Mouse (Mus musculus) erythroblast, embryonic 14.5 days (primary cell): ENCODE results near the gene Rptor. TPM values are rescaled to one million over a fixed set of nuclear protein-coding genes. Genes with fewer than 3 reads are reported as not detected.

Experiments
- H3K27me3 ChIP-seq: 2 replicates; pipeline ENCODE4 v1.6.1; 2012; ENCODE audit warnings: inconsistent platforms; ENCODE audit not compliant: control insufficient read depth
- H3K36me3 ChIP-seq: 2 replicates; pipeline ENCODE4 v1.6.1; 2012; ENCODE audit warnings: mild to moderate bottlenecking, inconsistent platforms; ENCODE audit not compliant: control insufficient read depth
- H3K4me1 ChIP-seq: 2 replicates; pipeline ENCODE4 v1.6.1; 2012; ENCODE audit warnings: inconsistent platforms; ENCODE audit not compliant: control insufficient read depth
- H3K4me3 ChIP-seq: replicated peaks from 2 replicates; pipeline ENCODE3; 2012; ENCODE audit warnings: moderate library complexity, mild to moderate bottlenecking, inconsistent platforms
- H3K9me3 ChIP-seq: 2 replicates; pipeline ENCODE4 v1.6.1; 2012; ENCODE audit warnings: low read length, inconsistent platforms, mixed read lengths; ENCODE audit not compliant: control insufficient read depth
- GATA1 ChIP-seq: IDR thresholded peaks from 2 replicates; pipeline ENCODE4 v1.6.1; 2012; ENCODE audit warnings: low read length, inconsistent platforms, mixed read lengths
- TAL1 ChIP-seq: IDR thresholded peaks from 3 replicates; pipeline ENCODE4 v1.6.1; 2012; ENCODE audit warnings: low read length, inconsistent platforms, mixed read lengths
- polyA plus RNA-seq: library from polyadenylated mRNA; stranded (reverse); fragments of >175 nt; gene quantifications from 2 replicates; pipeline ENCODE4 v1.2.3, GENCODE M21; 2012

Rptor gene
- polyA plus RNA-seq, 1 experiment: 1.5 TPM

DNA sequence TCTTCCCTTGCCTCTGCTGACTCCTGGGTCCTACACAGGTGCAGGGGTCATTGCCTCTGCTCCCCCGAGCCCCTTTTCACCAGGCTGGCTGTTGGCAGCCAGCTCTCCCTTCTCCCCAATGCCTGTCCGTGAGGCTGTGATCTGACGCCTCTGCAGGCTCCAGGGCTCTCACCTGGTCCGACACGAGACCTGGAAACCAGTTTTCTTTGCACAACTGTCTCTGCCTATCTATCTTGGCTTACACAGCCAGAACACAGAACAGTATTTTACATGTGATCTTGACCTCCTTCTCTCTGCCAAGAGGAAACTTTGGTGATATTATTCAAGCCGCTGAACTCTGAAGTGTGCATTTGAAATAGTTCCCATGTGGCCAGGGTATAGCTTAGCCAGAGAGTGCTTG, 151.8 kb downstream of the Rptor start:
- Histone ChIP-seq H3K36me3 (peaks cover 53% of the 10 kb centered on the region), H3K4me1 (no peaks in the 10 kb centered on the region)
- TF ChIP-seq GATA1: no peak
- no peak for TF ChIP-seq TAL1

DNA sequence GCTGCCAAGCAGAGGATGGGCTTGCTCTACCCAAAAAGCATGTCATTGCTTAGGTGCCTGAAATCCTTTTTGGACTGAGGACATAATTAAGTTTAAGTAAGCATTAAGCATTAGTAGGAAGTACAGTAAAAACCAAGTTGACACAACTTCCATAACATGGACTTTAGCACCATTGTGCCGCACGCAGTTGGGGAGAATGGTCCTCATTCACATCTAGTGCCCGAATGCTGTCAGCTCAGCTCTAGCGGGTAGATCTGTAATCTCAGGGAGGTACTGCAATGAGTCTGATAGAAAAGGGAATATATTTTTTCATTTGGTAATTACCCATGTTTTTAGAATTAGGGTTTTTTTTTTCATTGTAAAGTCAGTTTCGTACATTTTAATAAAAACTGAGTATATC, 155.5 kb downstream of the Rptor start:
- no peaks in the 10 kb centered on the region for H3K4me1 ChIP-seq
- TF ChIP-seq GATA1 (no peak), TAL1 (no peak)
- no peaks in the 10 kb centered on the region for H3K9me3 ChIP-seq
- H3K27me3 ChIP-seq: no peaks in the 10 kb centered on the region
- peaks cover 49% of the 10 kb centered on the region for H3K36me3 ChIP-seq
- no peak overlapping the region for H3K4me3 ChIP-seq

More for the DNA sequence above, 151.8 kb downstream of the Rptor start:
- Histone ChIP-seq H3K4me3 (no peak overlapping the region), H3K9me3 (no peaks in the 10 kb centered on the region), H3K27me3 (no peaks in the 10 kb centered on the region)

DNA sequence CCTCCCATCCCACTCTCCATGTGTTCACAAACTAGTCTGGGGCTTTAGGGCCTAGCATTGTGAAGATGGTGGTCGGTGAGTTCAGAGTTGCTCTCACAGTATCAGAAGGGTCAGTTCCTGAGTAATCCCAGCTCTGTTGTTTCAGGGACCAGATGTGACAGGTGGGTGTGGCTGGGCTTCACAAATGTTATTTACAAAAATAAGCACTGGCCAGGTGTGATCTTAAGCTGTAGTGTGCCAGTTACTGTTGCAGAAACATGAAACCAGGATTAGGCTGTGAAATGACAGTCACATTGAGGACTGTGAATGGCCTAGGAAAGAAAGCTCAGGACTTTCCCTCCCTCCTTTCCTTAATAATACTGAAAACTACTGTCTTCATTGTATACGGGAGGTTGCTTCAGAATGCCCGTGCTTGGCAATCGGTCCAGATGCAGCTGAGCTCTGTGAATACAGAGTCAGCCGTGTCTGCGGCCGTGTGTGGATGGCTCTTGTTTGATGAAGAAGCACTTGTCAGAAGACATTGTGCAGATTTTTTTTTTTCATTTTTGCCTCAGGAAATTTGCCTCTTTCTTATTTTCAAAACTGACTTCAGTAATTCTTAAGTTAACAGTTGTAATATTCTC, 156.1 kb downstream of the Rptor start:
- no peak overlapping the region for H3K4me3 ChIP-seq
- H3K27me3 ChIP-seq: no peaks in the 10 kb centered on the region
- H3K4me1 ChIP-seq: no peaks in the 10 kb centered on the region
- no peaks in the 10 kb centered on the region for H3K9me3 ChIP-seq
- peaks cover 47% of the 10 kb centered on the region for H3K36me3 ChIP-seq
- no peak for TF ChIP-seq GATA1
- no peak for TF ChIP-seq TAL1

DNA sequence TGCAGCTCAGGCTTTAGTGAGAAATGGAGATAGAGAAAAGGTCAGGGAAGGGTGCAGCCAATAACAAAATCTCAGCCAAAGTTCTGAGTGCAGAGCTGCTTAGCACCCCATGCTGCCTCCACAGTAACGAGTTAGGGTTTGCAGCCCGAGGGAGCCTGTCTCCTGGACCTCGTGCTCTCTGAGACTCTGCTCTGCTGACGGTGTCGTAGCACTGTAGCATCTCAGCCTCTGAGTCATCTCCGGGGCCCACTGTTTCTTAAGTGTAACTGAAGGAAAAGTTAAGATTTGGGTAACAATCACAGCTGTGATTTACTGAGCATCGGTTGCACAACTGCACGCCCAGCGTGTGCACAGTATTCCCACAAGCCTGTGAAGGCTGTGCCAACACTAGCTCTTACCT, 160.2 kb downstream of the Rptor start:
- H3K36me3 ChIP-seq: peaks cover 34% of the 10 kb centered on the region
- no peaks in the 10 kb centered on the region for H3K9me3 ChIP-seq
- H3K4me1 ChIP-seq: no peaks in the 10 kb centered on the region
- H3K27me3 ChIP-seq: no peaks in the 10 kb centered on the region
- no peak for TF ChIP-seq TAL1
- TF ChIP-seq GATA1: no peak
- H3K4me3 ChIP-seq: no peak overlapping the region

DNA sequence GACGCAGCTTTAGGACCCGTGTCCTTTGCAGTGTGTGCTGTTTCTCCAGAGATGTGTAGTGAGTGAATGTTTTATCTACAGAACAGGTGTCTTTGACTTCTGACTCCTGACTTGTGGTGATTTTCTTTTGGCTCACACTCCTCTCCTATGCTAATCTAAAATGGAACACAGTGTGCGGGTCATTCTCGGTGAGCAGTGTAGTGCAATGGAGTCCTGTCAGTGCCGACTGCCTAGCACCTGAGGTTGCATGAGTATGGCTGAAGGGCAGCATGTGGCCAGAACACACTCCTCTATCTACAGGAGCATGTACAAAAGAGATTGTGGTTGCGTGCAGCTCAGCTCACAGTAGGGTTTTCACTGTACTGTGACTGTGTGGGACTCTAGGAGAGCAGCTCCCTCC, 163.3 kb downstream of the Rptor start:
- no peaks in the 10 kb centered on the region for H3K9me3 ChIP-seq
- no peaks in the 10 kb centered on the region for H3K27me3 ChIP-seq
- TF ChIP-seq GATA1 (no peak), TAL1 (no peak)
- no peak overlapping the region for H3K4me3 ChIP-seq
- peaks cover 15% of the 10 kb centered on the region for H3K4me1 ChIP-seq
- peaks cover 33% of the 10 kb centered on the region for H3K36me3 ChIP-seq

DNA sequence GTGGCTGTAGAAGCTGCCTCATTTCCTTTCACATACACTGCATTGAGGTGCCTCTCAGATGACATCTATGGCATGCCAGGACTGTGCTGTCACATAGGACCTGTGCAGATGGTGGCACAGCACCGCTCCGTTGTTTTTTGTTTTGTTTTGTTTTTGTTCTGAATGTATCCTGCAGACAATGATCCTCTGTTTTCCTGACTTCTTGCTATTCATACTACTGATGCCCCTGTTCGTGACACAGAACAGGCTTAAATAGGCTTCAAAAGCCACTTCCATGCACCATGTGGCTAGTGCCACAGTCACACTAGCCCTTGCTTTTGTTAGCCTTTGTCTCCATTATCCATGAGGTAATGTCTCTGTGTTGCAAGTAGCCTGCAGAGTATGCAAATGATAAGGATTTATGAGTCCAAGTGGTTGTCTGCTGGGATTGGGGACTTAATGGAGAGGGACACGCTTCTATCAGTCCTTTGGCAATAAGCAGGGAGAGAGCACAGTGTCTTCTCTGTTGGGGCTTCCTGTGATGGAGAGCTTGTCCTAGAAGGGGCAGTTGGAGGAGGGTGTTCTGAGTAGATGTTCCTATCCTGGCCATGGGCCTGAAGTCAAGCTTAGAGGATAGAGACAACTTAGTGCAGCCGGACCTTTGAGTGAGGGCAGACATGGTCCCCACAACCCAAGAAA, 164.2 kb downstream of the Rptor start:
- Histone ChIP-seq H3K9me3 (no peaks in the 10 kb centered on the region), H3K36me3 (peaks cover 42% of the 10 kb centered on the region)

DNA sequence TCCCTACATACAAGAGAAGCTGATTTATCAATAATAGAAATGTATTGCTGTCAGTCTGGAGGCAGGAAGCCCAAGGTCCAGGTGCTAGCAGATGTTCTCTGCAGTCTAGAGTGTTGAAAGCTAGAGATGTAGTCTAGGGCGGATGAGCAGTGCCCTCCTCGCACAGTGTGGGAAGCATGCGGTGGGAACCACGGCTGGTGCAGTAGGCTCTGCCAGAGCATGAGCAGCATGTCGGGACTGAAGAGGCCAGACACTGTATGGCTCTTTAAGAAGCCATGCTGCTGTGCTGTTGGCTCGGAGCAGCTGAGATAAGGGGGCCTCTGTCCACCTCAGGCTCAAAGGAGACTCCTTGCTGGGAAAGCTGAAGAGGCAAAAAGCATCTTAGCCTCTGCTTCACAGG, 164.8 kb downstream of the Rptor start:
- Histone ChIP-seq H3K36me3 (peaks cover 45% of the 10 kb centered on the region), H3K27me3 (no peaks in the 10 kb centered on the region), H3K4me1 (peaks cover 23% of the 10 kb centered on the region), H3K4me3 (no peak overlapping the region), H3K9me3 (no peaks in the 10 kb centered on the region)
- no peak for TF ChIP-seq TAL1
- no peak for TF ChIP-seq GATA1

More for the DNA sequence above, 164.2 kb downstream of the Rptor start:
- Histone ChIP-seq H3K4me1 (peaks cover 23% of the 10 kb centered on the region), H3K4me3 (no peak overlapping the region), H3K27me3 (no peaks in the 10 kb centered on the region)
- TF ChIP-seq TAL1 (no peak), GATA1 (no peak)

DNA sequence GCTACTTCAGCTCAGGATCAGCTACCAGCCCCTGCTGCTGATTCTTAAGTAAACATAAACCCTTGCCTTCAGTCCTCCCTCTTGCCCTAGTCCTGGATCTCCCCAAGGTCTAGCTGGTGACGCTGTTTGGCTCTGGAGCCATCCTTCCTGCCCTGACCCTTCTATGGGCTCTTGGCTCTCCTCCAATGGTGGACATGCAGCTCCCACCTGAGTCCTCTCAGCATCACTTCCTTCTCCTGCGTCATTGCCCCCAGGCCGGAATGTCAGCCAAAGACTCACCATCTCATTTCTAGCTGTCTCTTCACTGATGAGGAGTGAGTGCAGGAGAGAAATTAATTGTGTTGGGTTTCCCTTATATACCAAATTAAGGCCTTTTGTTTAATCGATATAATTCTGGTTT, 165.8 kb downstream of the Rptor start:
- H3K4me1 ChIP-seq: peaks cover 23% of the 10 kb centered on the region
- H3K4me3 ChIP-seq: no peak overlapping the region
- no peaks in the 10 kb centered on the region for H3K27me3 ChIP-seq
- H3K9me3 ChIP-seq: no peaks in the 10 kb centered on the region
- H3K36me3 ChIP-seq: peaks cover 49% of the 10 kb centered on the region
- TF ChIP-seq GATA1 (no peak), TAL1 (no peak)

DNA sequence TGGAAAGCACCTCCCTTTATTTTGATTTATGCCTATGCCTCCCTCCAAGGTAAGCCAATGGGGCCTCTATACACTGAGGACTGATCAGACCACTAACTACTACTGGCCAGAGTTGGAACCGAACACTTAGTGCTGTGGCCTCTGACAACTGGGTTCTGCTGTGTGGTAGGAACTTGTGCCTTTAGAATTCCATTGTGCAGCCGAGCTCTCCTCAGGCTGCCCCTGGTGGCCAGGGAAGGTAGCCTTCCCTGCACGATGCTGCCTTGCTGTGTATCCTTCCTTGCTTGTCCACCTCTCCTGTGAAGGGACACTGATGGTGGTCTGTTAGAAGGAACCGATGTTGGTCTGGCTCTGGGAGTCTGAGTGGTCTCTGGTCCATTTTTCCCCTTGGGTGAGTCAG, 167.0 kb downstream of the Rptor start:
- Histone ChIP-seq H3K36me3 (peaks cover 50% of the 10 kb centered on the region), H3K27me3 (no peaks in the 10 kb centered on the region), H3K4me1 (peaks cover 23% of the 10 kb centered on the region), H3K4me3 (no peak overlapping the region), H3K9me3 (no peaks in the 10 kb centered on the region)
- no peak for TF ChIP-seq GATA1
- TF ChIP-seq TAL1: no peak
